Mouse (Mus musculus) midbrain, embryonic 11.5 days (tissue): ENCODE data around the gene Inpp4a. TPM values are rescaled to one million over a fixed set of nuclear protein-coding genes. Genes with fewer than 3 reads are reported as not detected.

Experiments used
- polyA plus RNA-seq: library from polyadenylated mRNA; unstranded; fragments of >200 nt; fragmentation: Nextera tagmentation; extraction: Ambion mirVana; gene quantifications from 2 replicates; pipeline ENCODE4 v1.2.1, GENCODE M21; 2014

The Inpp4a gene
- polyA plus RNA-seq, 1 experiment from 2014 or later: 19.5 TPM

Other genes with a start within 250 kb of the Inpp4a start
- gene Cnga3, start 85.4 kb upstream of the Inpp4a start, polyA plus RNA-seq: not detected in 2 replicates
- 55.0 and 61.0 TPM in 2 replicates for gene Coa5, start 130.2 kb downstream of the Inpp4a start, polyA plus RNA-seq
- 127 and 138 TPM in 2 replicates for gene Unc50, start 130.3 kb downstream of the Inpp4a start, polyA plus RNA-seq
- gene Mgat4a, start 241.2 kb downstream of the Inpp4a start, polyA plus RNA-seq: 2.9 and 5.7 TPM in 2 replicates